Mouse (Mus musculus): ENCODE measurements around the gene Tpo. TPM values are rescaled to one million over a fixed set of nuclear protein-coding genes. Genes with fewer than 3 reads are reported as not detected.
A peak's percentile ranks its signal among the peaks of the same experiment; 100 is the strongest.

Tpo gene
- polyA plus RNA-seq, 1 experiment from 2014 or later: 0.57 TPM

DNA sequence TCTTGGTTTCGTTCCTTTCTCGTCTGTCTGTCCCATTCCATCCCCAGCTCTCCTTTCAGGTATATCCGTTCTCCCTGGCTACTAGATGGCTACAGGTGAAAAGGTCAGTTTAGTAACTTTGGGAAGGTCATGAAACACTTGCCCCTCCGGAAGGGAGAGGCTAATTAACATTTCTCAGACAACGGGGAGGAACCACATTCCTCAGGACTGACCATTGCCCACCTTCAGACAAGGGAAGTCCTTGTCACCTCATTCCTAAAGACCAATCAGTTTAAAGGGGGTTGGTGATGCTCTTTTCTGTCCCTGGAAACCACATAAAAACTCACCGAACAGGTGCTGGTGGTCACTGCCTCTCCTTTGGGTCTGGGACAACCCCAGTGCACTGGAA is 70.3 kb downstream of the Tpo start:
- Histone ChIP-seq H3K27ac (replicated peaks; ENCODE audit: low read depth, low read length) (no peak overlapping the region), H3K9ac (ENCODE audit: low read depth, low read length) (no peak overlapping the region), H3K4me2 (ENCODE audit: low read depth, low read length) (no peak overlapping the region), H3K4me1 (ENCODE audit: control insufficient read depth, insufficient read depth, low read length) (no peaks in the 10 kb centered on the region; the same call in 1 of the 2 replicates), H3K9me3 (ENCODE audit: control insufficient read depth, low read length) (no peaks in the 10 kb centered on the region), H3K27me3 (replicated peaks; ENCODE audit: control insufficient read depth, insufficient read depth, low read length) (no peaks in the 10 kb centered on the region), H3K4me3 (ENCODE audit: low read depth, low read length) (no peak overlapping the region), H3K36me3 (ENCODE audit: control insufficient read depth, insufficient read depth, low read length) (no peaks in the 10 kb centered on the region)
- DNase-seq (ENCODE audit: low spot score): no peak
- WGBS: 25% methylated on average over 6 of the region's 6 CpGs
- no peak for ATAC-seq (ENCODE audit: low read depth)

DNA sequence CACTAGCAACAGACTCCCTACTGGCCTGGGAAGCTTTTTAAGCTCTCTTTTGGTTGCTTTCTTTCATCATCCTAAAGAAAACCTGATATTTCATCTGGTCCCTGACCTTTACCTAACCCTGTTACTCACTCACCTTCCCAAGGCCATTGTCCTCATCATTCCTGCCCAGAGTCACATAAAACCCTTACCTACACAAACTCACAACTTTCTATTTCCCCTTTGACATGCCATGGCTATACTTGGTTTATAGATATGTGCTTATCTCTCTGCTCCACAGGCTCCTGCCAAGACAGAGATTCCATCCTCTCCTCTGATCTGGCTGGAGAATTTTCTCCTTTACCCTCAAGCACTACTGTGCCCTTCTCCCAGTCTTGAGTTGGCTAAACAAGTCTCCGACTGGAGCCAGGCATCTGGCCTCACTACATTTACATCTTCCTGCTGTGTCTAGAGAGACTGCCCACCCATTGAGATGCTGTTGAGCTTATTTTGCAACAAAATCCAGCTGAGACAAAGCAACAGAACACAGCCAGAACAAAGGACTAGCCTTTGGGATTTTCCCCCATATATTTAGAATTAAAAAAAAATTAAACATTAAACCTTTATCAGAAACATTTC is 70.8 kb downstream of the Tpo start:
- DNase-seq (ENCODE audit: low spot score): no peak
- WGBS: 16% methylated on average over 1 of the region's 1 CpGs
- no peak for ATAC-seq (ENCODE audit: low read depth)
- H3K9ac ChIP-seq (ENCODE audit: low read depth, low read length): no peak overlapping the region
- H3K4me3 ChIP-seq (ENCODE audit: low read depth, low read length): no peak overlapping the region
- no peaks in the 10 kb centered on the region for H3K36me3 ChIP-seq (ENCODE audit: control insufficient read depth, insufficient read depth, low read length)
- no peaks in the 10 kb centered on the region for H3K9me3 ChIP-seq (ENCODE audit: control insufficient read depth, low read length)
- H3K27ac ChIP-seq (replicated peaks; ENCODE audit: low read depth, low read length): no peak overlapping the region
- no peak overlapping the region for H3K4me2 ChIP-seq (ENCODE audit: low read depth, low read length)
- H3K4me1 ChIP-seq (ENCODE audit: control insufficient read depth, insufficient read depth, low read length): no peaks in the 10 kb centered on the region; the same call in 1 of the 2 replicates
- no peaks in the 10 kb centered on the region for H3K27me3 ChIP-seq (replicated peaks; ENCODE audit: control insufficient read depth, insufficient read depth, low read length)

DNA sequence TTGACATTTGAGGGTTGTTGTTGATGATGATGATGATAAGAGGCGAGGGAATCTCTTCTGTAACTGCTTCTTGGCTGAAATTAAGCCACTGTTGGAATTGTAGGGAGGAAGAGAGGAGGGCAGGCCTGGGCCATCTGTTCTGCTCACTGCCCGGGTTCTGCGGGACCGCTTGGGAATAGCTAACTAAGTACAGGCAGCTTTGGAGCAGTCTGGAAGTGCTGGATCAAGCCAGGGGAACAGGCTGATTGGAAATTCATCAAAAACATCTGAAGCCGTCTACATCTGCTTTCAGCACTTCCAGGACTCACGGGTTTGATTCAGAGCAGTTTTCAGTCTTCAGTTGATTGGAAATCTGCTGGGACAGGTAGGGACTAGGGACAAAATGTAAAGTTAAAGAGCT is 74.4 kb downstream of the Tpo start:
- Histone ChIP-seq H3K4me3 (ENCODE audit: low read depth, low read length) (no peak overlapping the region), H3K27ac (replicated peaks; ENCODE audit: low read depth, low read length) (no peak overlapping the region), H3K36me3 (ENCODE audit: control insufficient read depth, insufficient read depth, low read length) (no peaks in the 10 kb centered on the region), H3K27me3 (replicated peaks; ENCODE audit: control insufficient read depth, insufficient read depth, low read length) (no peaks in the 10 kb centered on the region), H3K4me2 (ENCODE audit: low read depth, low read length) (no peak overlapping the region), H3K4me1 (ENCODE audit: control insufficient read depth, insufficient read depth, low read length) (no peaks in the 10 kb centered on the region; the same call in 1 of the 2 replicates), H3K9me3 (ENCODE audit: control insufficient read depth, low read length) (no peaks in the 10 kb centered on the region), H3K9ac (ENCODE audit: low read depth, low read length) (no peak overlapping the region)
- DNase-seq (ENCODE audit: low spot score): peak; percentile 54
- WGBS: 32% methylated on average over 6 of the region's 6 CpGs
- ATAC-seq (ENCODE audit: low read depth): no peak

DNA sequence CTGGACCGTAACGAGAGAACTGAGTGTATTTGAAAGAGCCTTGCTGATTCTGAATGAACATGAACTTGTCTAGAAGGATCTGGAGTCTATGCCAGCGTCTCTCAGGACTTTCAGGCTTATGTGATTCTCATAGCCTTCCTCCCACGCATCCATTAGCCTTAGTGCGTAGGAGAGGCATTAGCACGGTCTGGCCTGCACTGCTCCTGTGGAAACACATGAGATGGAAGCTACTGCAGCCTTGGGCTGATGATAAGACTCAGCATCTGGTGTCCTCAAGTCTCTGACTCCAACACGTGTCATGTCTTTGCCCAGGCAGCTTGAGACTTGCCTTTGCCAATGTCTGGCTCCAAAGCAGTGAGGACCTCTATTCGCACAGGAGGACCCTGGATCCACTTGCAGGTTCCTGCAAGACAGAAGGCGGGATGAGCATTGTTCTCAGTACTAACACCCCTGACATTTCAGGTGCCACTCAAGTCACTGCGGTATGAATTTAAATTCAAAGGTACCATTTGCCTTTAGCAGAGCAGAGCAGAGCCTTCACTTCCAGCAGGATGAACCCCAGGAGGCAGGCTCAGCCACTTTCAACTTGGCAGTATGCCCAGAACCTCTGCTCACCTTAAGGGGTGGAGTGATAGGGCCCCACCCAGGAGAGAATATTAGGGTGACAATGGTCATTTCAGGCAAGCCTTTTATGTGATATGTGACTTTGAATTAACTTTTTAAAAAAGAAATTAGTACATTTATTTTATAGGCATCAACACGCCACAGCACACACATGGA is 77.5 kb downstream of the Tpo start:
- no peaks in the 10 kb centered on the region for H3K27me3 ChIP-seq (replicated peaks; ENCODE audit: control insufficient read depth, insufficient read depth, low read length)
- H3K36me3 ChIP-seq (ENCODE audit: control insufficient read depth, insufficient read depth, low read length): no peaks in the 10 kb centered on the region
- H3K4me1 ChIP-seq (ENCODE audit: control insufficient read depth, insufficient read depth, low read length): no peaks in the 10 kb centered on the region; the same call in 1 of the 2 replicates
- no peak for DNase-seq (ENCODE audit: low spot score)
- WGBS: 84% methylated on average over 11 of the region's 11 CpGs
- H3K9ac ChIP-seq (ENCODE audit: low read depth, low read length): no peak overlapping the region
- no peak for ATAC-seq (ENCODE audit: low read depth)
- no peaks in the 10 kb centered on the region for H3K9me3 ChIP-seq (ENCODE audit: control insufficient read depth, low read length)
- H3K4me2 ChIP-seq (ENCODE audit: low read depth, low read length): no peak overlapping the region
- no peak overlapping the region for H3K4me3 ChIP-seq (ENCODE audit: low read depth, low read length)
- H3K27ac ChIP-seq (replicated peaks; ENCODE audit: low read depth, low read length): no peak overlapping the region

DNA sequence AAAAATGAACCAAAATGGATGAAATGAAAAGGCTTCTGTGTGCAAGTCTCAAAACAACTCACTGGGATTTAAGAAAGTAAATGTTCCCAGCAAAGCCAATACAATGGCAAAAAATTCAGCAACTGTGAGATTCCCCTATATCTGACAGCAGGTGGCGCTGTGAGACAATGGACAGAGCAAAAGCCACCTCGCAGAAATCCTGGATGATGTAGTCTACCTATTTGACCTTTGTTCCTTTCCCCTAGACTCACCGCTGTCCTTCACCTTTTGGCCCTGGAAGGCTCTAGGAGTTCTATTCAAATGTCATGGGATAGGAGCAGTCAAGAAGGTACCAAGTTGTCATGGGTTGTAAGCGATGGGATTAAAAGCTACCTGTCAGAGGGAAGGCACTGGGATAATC is 82.2 kb downstream of the Tpo start:
- ATAC-seq (ENCODE audit: low read depth) (no peak), DNase-seq (ENCODE audit: low spot score) (peak; percentile 46)
- Histone ChIP-seq H3K4me1 (ENCODE audit: control insufficient read depth, insufficient read depth, low read length) (no peaks in the 10 kb centered on the region), H3K9ac (ENCODE audit: low read depth, low read length) (no peak overlapping the region), H3K4me3 (ENCODE audit: low read depth, low read length) (no peak overlapping the region), H3K27ac (replicated peaks; ENCODE audit: low read depth, low read length) (no peak overlapping the region), H3K9me3 (ENCODE audit: control insufficient read depth, low read length) (no peaks in the 10 kb centered on the region), H3K27me3 (replicated peaks; ENCODE audit: control insufficient read depth, insufficient read depth, low read length) (0 out of 2 replicates have a peak, but pooled peaks cover 7% of the 10 kb centered on the region), H3K36me3 (ENCODE audit: control insufficient read depth, insufficient read depth, low read length) (no peaks in the 10 kb centered on the region), H3K4me2 (ENCODE audit: low read depth, low read length) (no peak overlapping the region)
- WGBS: 16% methylated on average over 4 of the region's 4 CpGs

DNA sequence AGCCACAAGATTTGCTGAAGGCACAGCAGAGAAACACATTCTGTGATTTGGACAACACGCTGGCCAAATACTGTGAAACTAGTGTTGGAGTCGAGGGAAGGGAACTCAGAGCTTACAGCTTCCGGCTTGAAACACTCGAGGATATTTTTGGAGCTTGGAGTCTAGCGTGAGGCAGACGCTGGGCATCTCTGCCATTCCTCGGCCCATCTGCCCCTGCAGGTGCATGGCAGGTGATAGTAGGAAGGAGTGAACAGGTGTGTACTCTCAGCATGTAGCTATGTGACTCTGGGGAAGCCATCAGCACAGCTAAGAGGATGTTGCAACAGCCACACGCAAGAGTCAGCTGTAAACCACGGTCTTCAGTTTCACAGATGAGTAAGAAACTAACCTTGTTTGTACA is 82.6 kb downstream of the Tpo start:
- 0 out of 2 replicates have a peak, but pooled peaks cover 7% of the 10 kb centered on the region for H3K27me3 ChIP-seq (replicated peaks; ENCODE audit: control insufficient read depth, insufficient read depth, low read length)
- ATAC-seq (ENCODE audit: low read depth) (no peak), DNase-seq (ENCODE audit: low spot score) (no peak)
- no peaks in the 10 kb centered on the region for H3K9me3 ChIP-seq (ENCODE audit: control insufficient read depth, low read length)
- 79% methylated on average over 9 of the region's 9 CpGs for WGBS
- no peak overlapping the region for H3K4me2 ChIP-seq (ENCODE audit: low read depth, low read length)
- no peak overlapping the region for H3K4me3 ChIP-seq (ENCODE audit: low read depth, low read length)
- H3K4me1 ChIP-seq (ENCODE audit: control insufficient read depth, insufficient read depth, low read length): no peaks in the 10 kb centered on the region
- H3K36me3 ChIP-seq (ENCODE audit: control insufficient read depth, insufficient read depth, low read length): no peaks in the 10 kb centered on the region
- no peak overlapping the region for H3K27ac ChIP-seq (replicated peaks; ENCODE audit: low read depth, low read length)
- no peak overlapping the region for H3K9ac ChIP-seq (ENCODE audit: low read depth, low read length)

DNA sequence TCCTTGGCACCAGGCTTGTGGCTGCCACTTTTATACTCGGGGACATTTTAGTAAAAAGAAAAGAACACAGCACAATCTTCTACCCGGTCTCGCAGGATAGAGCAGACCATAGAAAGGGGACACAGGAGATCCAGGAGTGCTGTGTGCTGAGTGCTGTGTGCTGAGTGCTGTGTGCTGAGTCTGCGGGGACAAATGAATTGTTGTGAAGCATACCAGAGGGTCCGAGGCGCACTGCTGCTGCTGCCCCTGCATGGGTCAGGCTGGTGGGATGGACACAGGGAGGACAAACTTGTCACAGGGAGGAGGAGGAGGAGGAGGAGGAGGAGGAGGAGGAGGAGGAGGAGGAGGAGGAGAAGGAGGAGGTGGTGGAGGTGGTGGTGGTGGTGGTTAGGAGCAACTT is 83.6 kb downstream of the Tpo start:
- no peak for ATAC-seq (ENCODE audit: low read depth)
- Histone ChIP-seq H3K9ac (ENCODE audit: low read depth, low read length) (no peak overlapping the region), H3K36me3 (ENCODE audit: control insufficient read depth, insufficient read depth, low read length) (no peaks in the 10 kb centered on the region), H3K27me3 (replicated peaks; ENCODE audit: control insufficient read depth, insufficient read depth, low read length) (0 out of 2 replicates have a peak, but pooled peaks cover 7% of the 10 kb centered on the region), H3K9me3 (ENCODE audit: control insufficient read depth, low read length) (no peaks in the 10 kb centered on the region), H3K27ac (replicated peaks; ENCODE audit: low read depth, low read length) (no peak overlapping the region), H3K4me1 (ENCODE audit: control insufficient read depth, insufficient read depth, low read length) (no peaks in the 10 kb centered on the region), H3K4me3 (ENCODE audit: low read depth, low read length) (no peak overlapping the region), H3K4me2 (ENCODE audit: low read depth, low read length) (no peak overlapping the region)
- 89% methylated on average over 4 of the region's 6 CpGs for WGBS
- DNase-seq (ENCODE audit: low spot score): no peak

DNA sequence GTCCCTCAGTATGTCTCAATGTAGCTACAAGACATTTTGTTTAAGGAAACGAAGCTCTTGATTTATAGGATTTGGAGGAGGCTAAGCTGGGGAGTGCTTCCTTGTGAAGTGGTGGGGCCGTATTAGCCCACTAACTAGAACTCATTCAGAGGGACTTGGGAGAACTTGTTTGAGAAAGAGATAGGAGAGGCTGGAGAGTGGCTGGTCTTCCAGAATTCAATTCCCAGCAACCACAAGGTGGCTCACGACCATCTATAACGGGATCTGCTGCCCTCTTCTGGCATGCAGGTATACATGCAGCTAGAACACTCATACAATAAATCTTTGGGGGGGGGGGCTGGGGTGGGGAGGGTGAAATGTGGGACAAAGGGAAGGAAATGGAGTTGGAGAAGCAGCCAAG is 92.3 kb downstream of the Tpo start:
- no peak for ATAC-seq (ENCODE audit: low read depth)
- WGBS: 31% methylated on average over 4 of the region's 4 CpGs

More for the DNA sequence above, 92.3 kb downstream of the Tpo start:
- H3K27me3 ChIP-seq (replicated peaks; ENCODE audit: control insufficient read depth, insufficient read depth, low read length): no peaks in the 10 kb centered on the region
- no peak overlapping the region for H3K27ac ChIP-seq (replicated peaks; ENCODE audit: low read depth, low read length)
- H3K4me2 ChIP-seq (ENCODE audit: low read depth, low read length): no peak overlapping the region
- DNase-seq (ENCODE audit: low spot score): no peak
- H3K4me3 ChIP-seq (ENCODE audit: low read depth, low read length): no peak overlapping the region
- H3K36me3 ChIP-seq (ENCODE audit: control insufficient read depth, insufficient read depth, low read length): no peaks in the 10 kb centered on the region
- H3K9ac ChIP-seq (ENCODE audit: low read depth, low read length): no peak overlapping the region
- H3K4me1 ChIP-seq (ENCODE audit: control insufficient read depth, insufficient read depth, low read length): 0 out of 2 replicates have a peak, but pooled peaks cover 7% of the 10 kb centered on the region
- no peaks in the 10 kb centered on the region for H3K9me3 ChIP-seq (ENCODE audit: control insufficient read depth, low read length)

Data from embryonic facial prominence, embryonic 14.5 days (tissue).